Mouse (Mus musculus): ENCODE data around the gene Rasgrf2. TPM values are rescaled to one million over a fixed set of nuclear protein-coding genes. Genes with fewer than 3 reads are reported as not detected.

Rasgrf2 gene
- polyA plus RNA-seq, 1 experiment from 2014 or later, result 1.4 TPM

- Histone ChIP-seq H3K4me3 (no peak overlapping the region), H3K27ac (replicated peaks) (no peak overlapping the region), H3K27me3 (no peaks in the 10 kb centered on the region), H3K4me1 (replicated peaks) (peaks cover 5% of the 10 kb centered on the region; the same call in 1 of the 2 replicates), H3K36me3 (no peaks in the 10 kb centered on the region), H3K4me2 (no peak overlapping the region), H3K9ac (no peak overlapping the region), H3K9me3 (no peaks in the 10 kb centered on the region)
- ATAC-seq (ENCODE audit: low read depth), result peak; percentile 77
- 68% methylated on average over 7 of the region's 7 CpGs for WGBS
Observed at GRCm38 (mm10) chr13:92098484-92098883, 33.0 kb downstream of the Rasgrf2 start.

DNA sequence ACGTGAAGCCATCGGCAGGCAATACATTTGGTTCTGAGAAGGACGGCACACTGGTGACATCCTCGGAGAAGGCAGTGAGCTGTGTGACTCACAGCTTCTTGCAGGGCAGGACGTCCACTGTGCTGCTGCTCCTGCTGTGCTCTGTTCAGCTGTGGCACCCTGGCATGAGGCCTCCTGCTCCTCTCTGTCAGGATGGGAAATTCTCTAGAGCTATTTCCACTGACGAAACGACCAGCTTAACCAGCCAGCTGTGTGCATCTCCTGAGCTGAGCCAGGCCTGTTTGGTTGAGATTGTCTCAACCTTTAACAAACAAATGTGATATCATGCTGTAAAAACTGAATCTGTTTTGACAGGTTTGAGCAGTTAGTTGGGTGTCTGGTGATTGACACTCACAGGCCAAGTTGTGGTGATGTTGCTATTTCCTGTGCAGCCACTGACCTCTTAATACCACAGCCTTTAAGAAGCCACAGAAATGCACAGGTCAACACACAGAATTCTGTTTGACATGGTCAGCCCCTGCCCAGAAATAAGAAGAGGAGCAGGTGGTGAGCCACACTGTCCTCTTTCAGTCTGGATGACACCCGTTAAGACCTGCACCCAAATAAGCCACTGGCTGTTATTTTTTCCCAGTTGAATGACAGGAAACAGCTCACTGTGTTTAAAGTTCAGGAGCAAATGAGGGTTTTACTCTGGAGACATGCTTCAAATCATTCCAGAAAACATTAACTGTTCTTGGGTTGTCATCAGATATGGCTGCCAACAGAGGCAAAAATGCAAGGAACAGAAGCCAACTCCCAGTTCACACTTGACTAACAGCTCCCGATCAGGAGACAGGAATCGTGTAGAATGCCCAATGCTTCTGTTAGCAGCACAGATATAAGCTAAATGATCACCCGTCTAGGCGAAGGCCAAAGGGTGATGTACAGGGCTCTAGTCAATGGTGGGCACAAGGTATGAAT lies 36.0 kb downstream of the Rasgrf2 start:
- WGBS, result 75% methylated on average over 12 of the region's 12 CpGs
- no peak for ATAC-seq (ENCODE audit: low read depth)

GRCm38 (mm10) chr13:92093712-92094290 lies 37.7 kb downstream of the Rasgrf2 start:
- no peak overlapping the region for H3K9ac ChIP-seq
- H3K4me2 ChIP-seq, result no peak overlapping the region
- H3K36me3 ChIP-seq, result no peaks in the 10 kb centered on the region
- ATAC-seq (ENCODE audit: low read depth), result no peak
- WGBS, result 88% methylated on average over 6 of the region's 6 CpGs
- H3K4me3 ChIP-seq, result no peak overlapping the region
- no peaks in the 10 kb centered on the region for H3K27me3 ChIP-seq
- no peak overlapping the region for H3K27ac ChIP-seq (replicated peaks)
- H3K4me1 ChIP-seq (replicated peaks), result peaks cover 5% of the 10 kb centered on the region; the same call in 1 of the 2 replicates
- H3K9me3 ChIP-seq, result no peaks in the 10 kb centered on the region

More for the DNA sequence above, 36.0 kb downstream of the Rasgrf2 start:
- H3K36me3 ChIP-seq, result no peaks in the 10 kb centered on the region
- H3K4me2 ChIP-seq, result no peak overlapping the region
- no peak overlapping the region for H3K4me3 ChIP-seq
- no peaks in the 10 kb centered on the region for H3K9me3 ChIP-seq
- no peak overlapping the region for H3K9ac ChIP-seq
- H3K27ac ChIP-seq (replicated peaks), result no peak overlapping the region
- H3K4me1 ChIP-seq (replicated peaks), result peaks cover 5% of the 10 kb centered on the region; the same call in 1 of the 2 replicates
- H3K27me3 ChIP-seq, result no peaks in the 10 kb centered on the region

GRCm38 (mm10) chr13:92073111-92073510 lies 58.3 kb downstream of the Rasgrf2 start:
- Histone ChIP-seq H3K4me3 (no peak overlapping the region), H3K9ac (no peak overlapping the region), H3K27ac (replicated peaks) (no peak overlapping the region), H3K27me3 (no peaks in the 10 kb centered on the region), H3K4me2 (no peak overlapping the region), H3K4me1 (replicated peaks) (no peaks in the 10 kb centered on the region), H3K9me3 (no peaks in the 10 kb centered on the region), H3K36me3 (no peaks in the 10 kb centered on the region)
- WGBS, result 69% methylated on average over 1 of the region's 1 CpGs
- no peak for ATAC-seq (ENCODE audit: low read depth)

DNA sequence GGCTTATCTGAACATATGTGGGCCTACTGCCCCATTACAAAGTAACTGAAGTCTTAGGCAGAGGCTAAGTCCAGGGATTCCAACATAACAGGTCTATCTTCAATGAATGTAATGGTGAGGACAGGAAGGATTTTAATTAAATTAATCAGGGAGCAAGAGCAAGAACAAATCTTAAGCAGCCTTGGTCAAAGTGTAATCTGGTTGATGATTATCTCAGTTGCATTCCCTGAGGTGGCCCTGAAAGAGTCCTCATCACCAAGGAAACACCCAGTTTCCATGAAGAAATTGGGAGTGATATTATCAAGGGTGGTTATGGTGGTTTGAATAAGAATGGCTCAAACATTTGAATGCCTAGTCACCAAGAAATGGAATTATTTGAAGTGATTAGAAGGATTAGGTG lies 62.8 kb downstream of the Rasgrf2 start:
- Histone ChIP-seq H3K9me3 (no peaks in the 10 kb centered on the region), H3K4me1 (replicated peaks) (no peaks in the 10 kb centered on the region), H3K27me3 (no peaks in the 10 kb centered on the region), H3K9ac (no peak overlapping the region), H3K4me2 (no peak overlapping the region), H3K36me3 (no peaks in the 10 kb centered on the region), H3K4me3 (no peak overlapping the region), H3K27ac (replicated peaks) (no peak overlapping the region)
- ATAC-seq (ENCODE audit: low read depth), result no peak

DNA sequence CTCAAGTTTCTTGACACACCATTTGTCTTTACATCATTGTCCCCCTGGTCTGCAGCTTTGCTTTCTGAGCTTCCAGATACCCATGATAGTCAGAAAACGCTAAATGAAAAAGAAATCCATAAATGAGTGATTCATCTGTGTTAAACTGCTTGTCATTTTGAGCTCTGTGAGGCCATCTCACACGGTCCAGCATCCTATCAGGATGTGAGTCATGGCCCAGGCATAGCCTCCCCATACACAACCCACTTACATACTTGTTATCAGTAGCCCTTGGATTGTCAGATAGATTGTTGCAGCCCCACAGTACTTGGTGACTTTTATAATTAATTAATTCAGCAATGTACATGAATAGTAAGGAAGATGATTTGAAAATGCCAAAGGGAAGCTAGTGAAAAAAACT lies 63.6 kb downstream of the Rasgrf2 start:
- Histone ChIP-seq H3K36me3 (no peaks in the 10 kb centered on the region), H3K9ac (no peak overlapping the region), H3K9me3 (no peaks in the 10 kb centered on the region), H3K4me3 (no peak overlapping the region), H3K27me3 (no peaks in the 10 kb centered on the region), H3K4me2 (no peak overlapping the region), H3K27ac (replicated peaks) (no peak overlapping the region), H3K4me1 (replicated peaks) (no peaks in the 10 kb centered on the region)
- WGBS, result 82% methylated on average over 2 of the region's 2 CpGs
- no peak for ATAC-seq (ENCODE audit: low read depth)

GRCm38 (mm10) chr13:92053748-92054147 lies 77.7 kb downstream of the Rasgrf2 start:
- Histone ChIP-seq H3K27me3 (no peaks in the 10 kb centered on the region), H3K27ac (replicated peaks) (no peak overlapping the region)

DNA sequence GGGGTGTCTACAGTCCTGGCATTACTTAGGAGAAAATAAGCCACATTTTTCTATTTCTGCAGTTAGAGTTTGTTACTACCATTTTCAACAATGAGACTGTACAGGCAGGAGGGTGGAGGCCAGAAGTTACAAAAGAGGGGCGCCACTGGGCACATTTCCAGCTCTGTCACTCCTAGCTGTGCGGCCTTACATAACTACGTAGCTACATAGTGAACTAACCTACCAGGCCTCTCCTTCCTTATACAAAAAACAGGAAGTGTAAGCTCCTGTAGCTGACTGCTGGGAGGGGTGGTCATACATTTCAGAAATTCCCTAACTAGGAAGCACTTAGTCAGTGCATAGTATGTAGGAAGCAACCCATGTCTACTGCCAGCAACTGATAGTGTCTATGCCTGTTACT lies 78.5 kb downstream of the Rasgrf2 start:
- no peak overlapping the region for H3K4me3 ChIP-seq
- no peak overlapping the region for H3K4me2 ChIP-seq
- no peak overlapping the region for H3K9ac ChIP-seq
- no peaks in the 10 kb centered on the region for H3K27me3 ChIP-seq
- H3K4me1 ChIP-seq (replicated peaks), result no peaks in the 10 kb centered on the region
- no peak overlapping the region for H3K27ac ChIP-seq (replicated peaks)
- H3K9me3 ChIP-seq, result no peaks in the 10 kb centered on the region
- H3K36me3 ChIP-seq, result no peaks in the 10 kb centered on the region
- no peak for ATAC-seq (ENCODE audit: low read depth)
- 95% methylated on average over 3 of the region's 3 CpGs for WGBS

More at GRCm38 (mm10) chr13:92053748-92054147, 77.7 kb downstream of the Rasgrf2 start:
- ATAC-seq (ENCODE audit: low read depth), result no peak
- Histone ChIP-seq H3K9ac (no peak overlapping the region), H3K4me2 (no peak overlapping the region), H3K36me3 (no peaks in the 10 kb centered on the region), H3K4me1 (replicated peaks) (no peaks in the 10 kb centered on the region), H3K9me3 (no peaks in the 10 kb centered on the region), H3K4me3 (no peak overlapping the region)
- WGBS, result 94% methylated on average over 12 of the region's 12 CpGs

DNA sequence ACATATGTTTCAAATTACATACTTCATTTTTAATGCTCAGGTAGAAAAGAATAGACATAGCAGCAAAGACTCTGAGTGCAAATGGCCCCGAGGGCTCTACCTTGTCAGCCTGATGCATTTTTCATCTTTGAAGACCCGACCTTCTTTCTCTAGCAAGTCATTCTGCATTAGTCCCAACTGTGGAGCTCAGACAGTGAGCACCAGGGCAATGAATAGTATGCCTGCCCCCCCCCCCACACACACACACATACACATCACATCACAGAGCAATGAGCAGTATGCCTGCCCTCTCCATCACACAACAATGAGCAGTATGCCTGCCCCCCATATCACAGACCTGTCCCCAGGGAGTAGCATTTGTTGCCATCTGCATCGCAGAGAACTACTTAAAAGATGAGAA lies 80.2 kb downstream of the Rasgrf2 start:
- Histone ChIP-seq H3K4me2 (no peak overlapping the region), H3K36me3 (no peaks in the 10 kb centered on the region), H3K4me3 (no peak overlapping the region), H3K27ac (replicated peaks) (no peak overlapping the region), H3K9ac (no peak overlapping the region), H3K27me3 (no peaks in the 10 kb centered on the region), H3K4me1 (replicated peaks) (no peaks in the 10 kb centered on the region), H3K9me3 (no peaks in the 10 kb centered on the region)
- WGBS, result 78% methylated on average over 3 of the region's 3 CpGs
- no peak for ATAC-seq (ENCODE audit: low read depth)

DNA sequence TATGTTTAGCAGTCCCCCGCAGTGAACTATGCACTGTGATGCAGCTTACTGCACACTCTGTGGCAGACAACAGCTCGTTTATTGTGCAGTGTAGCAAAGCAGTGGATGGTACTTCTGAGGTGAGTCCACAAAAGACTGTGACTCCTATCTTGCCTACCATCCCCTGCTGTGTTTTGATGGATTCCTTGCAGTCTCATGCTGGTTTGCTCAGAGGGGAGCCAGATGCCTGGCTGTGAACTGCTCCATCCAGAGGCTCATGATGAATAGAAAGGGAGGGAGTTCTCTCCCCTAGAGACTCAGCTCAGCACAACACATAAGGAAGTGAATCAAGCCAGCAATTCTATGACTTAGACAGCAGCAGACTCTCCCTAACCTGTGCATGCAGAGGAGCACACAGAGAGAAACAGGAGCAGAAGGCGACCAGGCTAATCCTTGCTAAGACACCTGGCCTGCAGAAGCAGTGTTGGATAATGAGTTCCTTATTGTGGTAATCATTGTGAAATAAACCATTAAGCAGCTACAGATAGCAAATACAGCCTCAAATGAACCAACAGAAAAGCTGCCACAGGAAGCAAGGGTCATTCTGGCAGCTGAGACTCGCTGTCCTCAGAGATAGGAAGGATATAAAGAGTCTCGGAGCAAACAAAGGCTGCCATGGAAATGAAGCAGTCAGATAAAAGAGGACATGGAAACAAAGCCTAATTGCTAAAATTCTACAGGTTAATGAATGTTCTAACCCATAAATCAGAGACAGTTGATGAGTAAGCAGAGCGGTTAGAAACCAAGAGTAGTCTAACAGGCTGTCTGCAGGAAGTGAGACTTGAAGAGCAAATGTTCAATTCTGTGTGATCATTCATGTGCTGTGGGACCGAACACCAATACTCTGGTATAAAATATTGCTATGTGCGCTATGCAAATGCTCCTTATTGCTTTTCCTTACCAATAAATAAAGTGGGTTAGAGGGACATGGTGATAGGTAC lies 89.6 kb downstream of the Rasgrf2 start:
- H3K27ac ChIP-seq (replicated peaks), result peak overlapping the region; percentile 54
- H3K4me3 ChIP-seq, result no peak overlapping the region
- H3K4me2 ChIP-seq, result no peak overlapping the region
- no peaks in the 10 kb centered on the region for H3K27me3 ChIP-seq
- no peaks in the 10 kb centered on the region for H3K9me3 ChIP-seq
- H3K36me3 ChIP-seq, result no peaks in the 10 kb centered on the region
- ATAC-seq (ENCODE audit: low read depth), result peak; percentile 81
- H3K4me1 ChIP-seq (replicated peaks), result peaks cover 13% of the 10 kb centered on the region
- H3K9ac ChIP-seq, result peak overlapping the region; percentile 31; the same call in 1 of the 2 replicates
- WGBS, result 27% methylated on average over 8 of the region's 8 CpGs

- no peak overlapping the region for H3K9ac ChIP-seq
- H3K36me3 ChIP-seq, result no peaks in the 10 kb centered on the region
- no peaks in the 10 kb centered on the region for H3K27me3 ChIP-seq
- no peaks in the 10 kb centered on the region for H3K9me3 ChIP-seq
- H3K4me3 ChIP-seq, result no peak overlapping the region
- H3K27ac ChIP-seq (replicated peaks), result no peak overlapping the region
- no peak overlapping the region for H3K4me2 ChIP-seq
- no peaks in the 10 kb centered on the region for H3K4me1 ChIP-seq (replicated peaks)
- ATAC-seq (ENCODE audit: low read depth), result no peak
- 93% methylated on average over 24 of the region's 24 CpGs for WGBS
Observed at GRCm38 (mm10) chr13:92030364-92031057, 100.9 kb downstream of the Rasgrf2 start.

Measured in neural tube, embryonic 13.5 days (tissue).